Mouse (Mus musculus) hindbrain, embryonic 12.5 days (tissue): ENCODE results near the gene Gm10719. TPM values are rescaled to one million over a fixed set of nuclear protein-coding genes. Genes with fewer than 3 reads are reported as not detected.
A peak's percentile ranks its signal among the peaks of the same experiment; 100 is the strongest.
"Not testable (repeated sequence)": the region's sequence is repeated elsewhere in the genome, so short reads cannot be mapped to it uniquely, and the experiment has no call there.

Source experiments
- ATAC-seq: fragments of 200-750 bp; cut with Nextera tagmentation; 2 replicates; pipeline ENCODE4 v1.8.0; 2017; ENCODE audit warnings: moderate TSS enrichment; ENCODE audit not compliant: low FRiP score
- H3K27ac ChIP-seq: fragments of 300-500 bp; sonication (generic); 2 replicates; pipeline ENCODE4 v1.5.1; 2016; ENCODE audit warnings: mild to moderate bottlenecking
- H3K27me3 ChIP-seq: fragments of 300-500 bp; sonication (generic); 2 replicates; pipeline ENCODE4 v1.6.1; 2016; ENCODE audit warnings: mild to moderate bottlenecking
- H3K36me3 ChIP-seq: fragments of 300-500 bp; sonication (generic); 2 replicates; pipeline ENCODE4 v1.6.1; 2016; ENCODE audit warnings: mild to moderate bottlenecking
- H3K4me1 ChIP-seq: fragments of 300-500 bp; sonication (generic); 2 replicates; pipeline ENCODE4 v1.6.1; 2016
- H3K4me2 ChIP-seq: fragments of 300-500 bp; sonication (generic); replicated peaks from 2 replicates; pipeline ENCODE4 v1.6.1; 2016; ENCODE audit warnings: mild to moderate bottlenecking
- H3K4me3 ChIP-seq: fragments of 300-500 bp; sonication (generic); 2 replicates; pipeline ENCODE4 v1.5.1; 2016; ENCODE audit warnings: mild to moderate bottlenecking
- H3K9ac ChIP-seq: fragments of 300-500 bp; sonication (generic); 2 replicates; pipeline ENCODE4 v1.6.1; 2016; ENCODE audit warnings: mild to moderate bottlenecking, moderate library complexity
- H3K9me3 ChIP-seq: fragments of 300-500 bp; sonication (generic); replicated peaks from 2 replicates; pipeline ENCODE4 v1.6.1; 2016; ENCODE audit warnings: mild to moderate bottlenecking
- WGBS: fragments of 180-500 bp; shearing (Covaris S2); methylation state at CpG from one replicate; pipeline ENCODE4 v1.1.7; 2016; 5-methylcytosine and 5-hydroxymethylcytosine counted together
- microRNA-seq: library from miRNA; unstranded; fragments of <30 nt; microRNA quantifications from one replicate; pipeline ENCODE4, GENCODE M21; 2017
- polyA plus RNA-seq: library from polyadenylated mRNA; unstranded; fragments of >200 nt; fragmentation: Nextera tagmentation; extraction: Ambion mirVana; gene quantifications from 2 replicates; pipeline ENCODE4 v1.2.1, GENCODE M21; 2016

The Gm10719 gene
- polyA plus RNA-seq, 1 experiment from 2014 or later: 0.63 TPM

DNA sequence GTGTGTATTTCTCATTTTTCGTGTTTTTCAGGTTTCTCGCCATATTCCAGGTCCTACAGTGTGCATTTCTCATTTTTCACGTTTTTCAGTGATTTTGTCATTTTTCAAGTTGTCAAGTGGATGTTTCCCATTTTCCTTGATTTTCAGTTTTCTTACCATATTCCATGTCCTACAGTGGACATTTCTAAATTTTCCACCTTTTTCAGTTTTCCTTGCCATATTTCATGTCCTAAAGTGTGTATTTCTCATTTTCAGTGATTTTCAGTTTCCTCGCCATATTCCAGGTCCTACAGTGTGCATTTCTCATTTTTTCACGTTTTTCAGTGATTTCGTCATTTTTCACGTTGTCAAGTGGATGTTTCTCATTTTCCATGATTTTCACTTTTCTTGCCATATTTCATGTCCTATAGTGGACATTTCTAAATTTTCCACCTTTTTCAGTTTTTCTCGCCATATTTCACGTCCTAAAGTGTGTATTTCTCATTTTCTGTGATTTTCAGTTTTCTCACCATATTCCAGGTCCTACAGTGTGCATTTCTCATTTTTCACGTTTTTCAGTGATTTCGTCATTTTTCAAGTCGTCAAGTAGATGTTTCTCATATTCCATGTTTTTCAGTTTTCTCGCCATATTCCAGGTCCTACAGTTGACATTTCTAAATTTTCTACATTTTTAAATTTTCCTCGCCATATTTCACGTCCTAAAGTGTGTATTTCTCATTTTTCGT is 12.2 kb downstream of the Gm10719 start:
- H3K36me3 ChIP-seq, H3K9ac ChIP-seq, H3K27ac ChIP-seq, ATAC-seq, H3K4me3 ChIP-seq, H3K27me3 ChIP-seq, H3K4me1 ChIP-seq, H3K4me2 ChIP-seq, H3K9me3 ChIP-seq: not testable (repeated sequence)
- 64% methylated on average over 14 of the region's 16 CpGs for WGBS

DNA sequence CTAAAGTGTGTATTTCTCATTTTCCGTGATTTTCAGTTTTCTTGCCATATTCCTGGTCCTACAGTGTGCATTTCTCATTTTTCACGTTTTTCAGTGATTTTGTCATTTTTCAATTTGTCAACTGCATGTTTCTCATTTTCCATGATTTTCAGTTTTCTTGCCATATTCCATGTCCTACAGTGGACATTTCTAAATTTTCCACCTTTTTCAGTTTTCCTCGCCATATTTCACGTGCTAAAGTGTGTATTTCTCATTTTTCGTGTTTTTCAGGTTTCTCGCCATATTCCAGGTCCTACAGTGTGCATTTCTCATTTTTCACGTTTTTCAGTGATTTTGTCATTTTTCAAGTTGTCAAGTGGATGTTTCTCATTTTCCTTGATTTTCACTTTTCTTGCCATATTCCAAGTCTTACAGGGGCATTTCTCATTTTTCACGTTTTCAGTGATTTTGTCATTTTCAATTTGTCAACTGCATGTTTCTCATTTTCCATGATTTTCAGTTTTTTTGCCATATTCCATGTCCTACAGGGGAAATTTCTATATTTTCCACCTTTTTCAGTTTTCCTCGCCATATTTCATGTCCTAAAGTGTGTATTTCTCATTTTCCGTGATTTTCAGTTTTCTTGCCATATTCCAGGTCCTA is 13.6 kb downstream of the Gm10719 start:
- not testable (repeated sequence) for H3K27me3 ChIP-seq, H3K36me3 ChIP-seq, H3K4me3 ChIP-seq, H3K4me2 ChIP-seq, H3K27ac ChIP-seq, H3K4me1 ChIP-seq, H3K9me3 ChIP-seq, H3K9ac ChIP-seq
- 59% methylated on average over 2 of the region's 10 CpGs for WGBS
- 0 out of 2 replicates have a peak, but pooled peaks have one; percentile 45 for ATAC-seq

DNA sequence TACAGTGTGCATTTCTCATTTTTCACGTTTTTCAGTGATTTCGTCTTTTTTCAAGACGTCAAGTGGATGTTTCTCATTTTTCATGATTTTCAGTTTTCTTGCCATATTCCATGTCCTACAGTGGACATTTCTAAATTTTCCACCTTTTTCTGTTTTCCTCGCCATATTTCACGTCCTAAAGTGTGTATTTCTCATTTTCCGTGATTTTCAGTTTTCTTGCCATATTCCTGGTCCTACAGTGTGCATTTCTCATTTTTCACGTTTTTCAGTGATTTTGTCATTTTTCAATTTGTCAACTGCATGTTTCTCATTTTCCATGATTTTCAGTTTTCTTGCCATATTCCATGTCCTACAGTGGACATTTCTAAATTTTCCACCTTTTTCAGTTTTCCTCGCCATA is 17.1 kb downstream of the Gm10719 start, which contains the start of gene Gm17535:
TSS of gene Gm17535 (plus strand) at position 301 of the 400 bp plus-strand sequence.
- not testable (repeated sequence) for H3K27me3 ChIP-seq, H3K4me3 ChIP-seq, H3K27ac ChIP-seq, H3K4me1 ChIP-seq, ATAC-seq, H3K9ac ChIP-seq, H3K4me2 ChIP-seq, H3K36me3 ChIP-seq, H3K9me3 ChIP-seq
- 38% methylated on average over 1 of the region's 8 CpGs for WGBS

DNA sequence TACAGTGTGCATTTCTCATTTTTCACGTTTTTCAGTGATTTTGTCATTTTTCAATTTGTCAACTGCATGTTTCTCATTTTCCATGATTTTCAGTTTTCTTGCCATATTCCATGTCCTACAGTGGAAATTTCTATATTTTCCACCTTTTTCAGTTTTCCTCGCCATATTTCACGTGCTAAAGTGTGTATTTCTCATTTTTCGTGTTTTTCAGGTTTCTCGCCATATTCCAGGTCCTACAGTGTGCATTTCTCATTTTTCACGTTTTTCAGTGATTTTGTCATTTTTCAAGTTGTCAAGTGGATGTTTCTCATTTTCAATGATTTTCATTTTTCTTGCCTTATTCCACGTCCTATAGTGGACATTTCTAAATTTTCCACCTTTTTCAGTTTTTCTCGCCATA is 19.4 kb downstream of the Gm10719 start, which contains the start of gene Gm10715:
TSS of gene Gm10715 (plus strand) at position 301 of the 400 bp plus-strand sequence.
- H3K4me3 ChIP-seq, H3K4me1 ChIP-seq, H3K4me2 ChIP-seq, H3K27ac ChIP-seq, H3K9ac ChIP-seq, ATAC-seq, H3K36me3 ChIP-seq, H3K9me3 ChIP-seq, H3K27me3 ChIP-seq: not testable (repeated sequence)
- 81% methylated on average over 8 of the region's 8 CpGs for WGBS

DNA sequence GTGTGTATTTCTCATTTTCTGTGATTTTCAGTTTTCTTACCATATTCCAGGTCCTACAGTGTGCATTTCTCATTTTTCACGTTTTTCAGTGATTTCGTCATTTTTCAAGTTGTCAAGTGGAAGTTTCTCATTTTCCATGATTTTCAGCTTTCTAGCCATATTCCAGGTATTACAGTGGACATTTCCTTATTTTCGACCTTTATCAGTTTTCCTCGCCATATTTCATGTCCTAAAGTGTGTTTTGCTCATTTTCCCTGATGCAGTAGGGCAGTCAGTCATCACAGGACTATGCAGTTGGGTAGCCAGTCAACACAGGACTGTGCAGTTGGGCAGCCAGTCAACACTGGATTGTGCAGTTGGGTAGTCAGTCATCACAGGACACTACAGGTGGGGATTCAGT is 21.0 kb downstream of the Gm10719 start:
- H3K27me3 ChIP-seq, H3K27ac ChIP-seq, H3K4me1 ChIP-seq, H3K36me3 ChIP-seq, ATAC-seq, H3K9ac ChIP-seq, H3K4me3 ChIP-seq, H3K4me2 ChIP-seq: not testable (repeated sequence)
- peaks cover 13% of the 10 kb centered on the region for H3K9me3 ChIP-seq
- WGBS: 64% methylated on average over 4 of the region's 4 CpGs

Small RNA genes lying within 50 kb of the gene (microRNA-seq; reads per million reads assigned to microRNA genes)
- not detected for gene Mir101c

Other genes with a start within 250 kb of the Gm10719 start
- not detected in 2 replicates for gene Gm10722, start 16.5 kb upstream of the Gm10719 start, polyA plus RNA-seq
- not detected in 2 replicates for gene Gm11168, start 14.1 kb upstream of the Gm10719 start, polyA plus RNA-seq
- 0.61 TPM in 1 of 2 replicates, not detected in the other for gene Gm10721, start 4.3 kb upstream of the Gm10719 start, polyA plus RNA-seq
- not detected in 2 replicates for gene Gm10720, start 1.8 kb upstream of the Gm10719 start, polyA plus RNA-seq
- gene Gm10718, start 6.1 kb downstream of the Gm10719 start, polyA plus RNA-seq: not detected in 2 replicates
- gene Gm10717, start 8.0 kb downstream of the Gm10719 start, polyA plus RNA-seq: 0.90 and 1.5 TPM in 2 replicates
- gene Gm17535, start 17.2 kb downstream of the Gm10719 start, polyA plus RNA-seq: not detected in 2 replicates
- gene Gm10715, start 19.5 kb downstream of the Gm10719 start, polyA plus RNA-seq: not detected in 2 replicates